Mouse (Mus musculus) urinary bladder, adult 18-20 months (tissue): ENCODE data around the gene Cenpf.

ENCODE experiments used
- DNase-seq, 2 experiments: peaks; one replicate each; pipeline ENCODE4 v3.0.0; 2022; ENCODE audit warnings: low spot score in 2 of 2, mixed read lengths in 2 of 2

The Cenpf gene

GRCm38 (mm10) chr1:189687654-189688387, at the start of gene Cenpf:
Gene Cenpf (minus strand): TSS chr1:189688086.
- peak; percentile 94 to 97 for DNase-seq

- no peak for DNase-seq
Measured at GRCm38 (mm10) chr1:189732156-189732555, 44.3 kb upstream of the Cenpf start.

GRCm38 (mm10) chr1:189731697-189732096, 43.8 kb upstream of the Cenpf start:
- DNase-seq, result no peak

- DNase-seq, result no peak
Measured at GRCm38 (mm10) chr1:189729141-189729815, 41.4 kb upstream of the Cenpf start.

GRCm38 (mm10) chr1:189728784-189729115, 40.9 kb upstream of the Cenpf start:
- no peak for DNase-seq

GRCm38 (mm10) chr1:189727884-189728783, 40.2 kb upstream of the Cenpf start, which contains the start of gene Ptpn14:
Gene Ptpn14 (plus strand): TSS chr1:189728268.
- DNase-seq, result peak; percentile 67 to 76

GRCm38 (mm10) chr1:189727346-189727883, 39.5 kb upstream of the Cenpf start:
- peak; percentile 38 to 61 for DNase-seq

- DNase-seq, result no peak
Measured at GRCm38 (mm10) chr1:189726121-189726520, 38.2 kb upstream of the Cenpf start.

- no peak for DNase-seq
Measured at GRCm38 (mm10) chr1:189718600-189718999, 30.7 kb upstream of the Cenpf start.

GRCm38 (mm10) chr1:189717546-189717945, 29.7 kb upstream of the Cenpf start:
- no peak for DNase-seq

GRCm38 (mm10) chr1:189715915-189716797, 28.3 kb upstream of the Cenpf start:
- no peak for DNase-seq

- no peak for DNase-seq
Measured at GRCm38 (mm10) chr1:189709001-189709400, 21.1 kb upstream of the Cenpf start.

- DNase-seq, result no peak
Measured at GRCm38 (mm10) chr1:189707419-189707818, 19.5 kb upstream of the Cenpf start.

GRCm38 (mm10) chr1:189707014-189707413, 19.1 kb upstream of the Cenpf start:
- DNase-seq, result no peak

GRCm38 (mm10) chr1:189706040-189706645, 18.3 kb upstream of the Cenpf start:
- DNase-seq, result peak in 1 of 2 experiments; percentile 38

GRCm38 (mm10) chr1:189703591-189703990, 15.7 kb upstream of the Cenpf start:
- DNase-seq, result no peak

- DNase-seq, result no peak
Measured at GRCm38 (mm10) chr1:189703156-189703555, 15.3 kb upstream of the Cenpf start.

- DNase-seq, result peak in 1 of 2 experiments; percentile 28
Measured at GRCm38 (mm10) chr1:189700990-189701389, 13.1 kb upstream of the Cenpf start.

- DNase-seq, result no peak
Measured at GRCm38 (mm10) chr1:189700186-189700585, 12.3 kb upstream of the Cenpf start.

GRCm38 (mm10) chr1:189698416-189698815, 10.5 kb upstream of the Cenpf start:
- DNase-seq, result no peak
